Mouse (Mus musculus) lung, embryonic 16.5 days (tissue): Measurements from ENCODE around the gene Itgb4. TPM values are rescaled to one million over a fixed set of nuclear protein-coding genes. Genes with fewer than 3 reads are reported as not detected.
"Not testable (repeated sequence)": the region's sequence is repeated elsewhere in the genome, so short reads cannot be mapped to it uniquely, and the experiment has no call there.

Experiments used
- ATAC-seq: fragments of 200-750 bp; cut with Nextera tagmentation; 2 replicates; pipeline ENCODE4 v1.8.0; 2017; ENCODE audit warnings: low read depth, mild to moderate bottlenecking, moderate library complexity
- H3K27ac ChIP-seq: fragments of 300-500 bp; sonication (generic); 2 replicates; pipeline ENCODE4 v1.5.1; 2014; ENCODE audit warnings: mild to moderate bottlenecking, control low read depth, low read length
- H3K27me3 ChIP-seq: fragments of 300-500 bp; sonication (generic); 2 replicates; pipeline ENCODE4 v1.6.1; 2014; ENCODE audit warnings: low read depth, low read length, mixed read lengths; ENCODE audit not compliant: control insufficient read depth, insufficient read depth
- H3K36me3 ChIP-seq: fragments of 300-500 bp; sonication (generic); 2 replicates; pipeline ENCODE4 v1.6.1; 2014; ENCODE audit warnings: low read length; ENCODE audit not compliant: control insufficient read depth, insufficient read depth
- H3K4me1 ChIP-seq: fragments of 300-500 bp; sonication (generic); replicated peaks from 2 replicates; pipeline ENCODE4 v1.6.1; 2014; ENCODE audit warnings: low read length, mixed read lengths; ENCODE audit not compliant: control insufficient read depth, insufficient read depth
- H3K4me2 ChIP-seq: fragments of 300-500 bp; sonication (generic); 2 replicates; pipeline ENCODE4 v1.6.1; 2014; ENCODE audit warnings: low read depth, low read length, control low read depth
- H3K4me3 ChIP-seq: fragments of 300-500 bp; sonication (generic); 2 replicates; pipeline ENCODE4 v1.5.1; 2014; ENCODE audit warnings: mild to moderate bottlenecking, low read length, control low read depth
- H3K9ac ChIP-seq: fragments of 300-500 bp; sonication (generic); 2 replicates; pipeline ENCODE4 v1.6.1; 2014; ENCODE audit warnings: low read length, control low read depth
- H3K9me3 ChIP-seq: fragments of 300-500 bp; sonication (generic); 2 replicates; pipeline ENCODE4 v1.6.1; 2016; ENCODE audit warnings: low read length; ENCODE audit not compliant: control insufficient read depth
- WGBS: fragments of 180-500 bp; shearing (Covaris S2); extraction: QIAGEN DNeasy Blood & Tissue Kit; methylation state at CpG from one replicate; pipeline ENCODE4 v1.1.7; 2014; 5-methylcytosine and 5-hydroxymethylcytosine counted together
- polyA plus RNA-seq: library from polyadenylated mRNA; unstranded; fragments of >200 nt; fragmentation: Nextera tagmentation; extraction: Ambion mirVana; gene quantifications from 2 replicates; pipeline ENCODE4 v1.2.1, GENCODE M21; 2015

Gene Itgb4
- polyA plus RNA-seq, 1 experiment from 2014 or later, result 3.4 TPM

DNA sequence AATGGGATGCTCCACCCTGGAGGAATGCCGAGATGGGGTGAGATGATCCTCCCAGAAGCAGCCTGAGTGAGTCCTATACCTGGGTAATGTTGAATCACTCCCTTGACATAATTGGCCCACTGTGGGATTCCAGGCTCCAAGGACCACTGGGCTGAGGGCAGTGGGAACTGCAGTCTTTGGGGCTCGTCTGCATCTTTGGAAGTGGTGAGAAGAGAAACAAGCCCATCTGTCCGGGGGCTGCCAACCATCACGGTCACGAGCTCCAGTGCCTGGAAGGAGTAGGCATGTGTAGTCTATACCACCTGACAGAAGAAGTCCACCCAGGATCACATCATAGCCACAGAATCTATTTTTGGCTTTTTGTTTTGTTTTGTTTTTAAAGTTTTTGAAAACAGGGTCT lies 36.4 kb downstream of the Itgb4 start:
- H3K9me3 ChIP-seq, result no peaks in the 10 kb centered on the region
- no peak overlapping the region for H3K27ac ChIP-seq
- H3K4me2 ChIP-seq, result no peak overlapping the region
- no peaks in the 10 kb centered on the region for H3K27me3 ChIP-seq
- no peak for ATAC-seq
- WGBS, result 75% methylated on average over 5 of the region's 5 CpGs
- no peak overlapping the region for H3K9ac ChIP-seq
- peaks cover 10% of the 10 kb centered on the region for H3K36me3 ChIP-seq
- H3K4me3 ChIP-seq, result no peak overlapping the region
- H3K4me1 ChIP-seq, result peaks cover 13% of the 10 kb centered on the region

- Histone ChIP-seq H3K27me3 (no peaks in the 10 kb centered on the region), H3K27ac (peak overlapping the region; percentile 96), H3K4me2 (peak overlapping the region; percentile 59), H3K4me3 (peak overlapping the region; percentile 58), H3K36me3 (peaks cover 10% of the 10 kb centered on the region), H3K9ac (peak overlapping the region; percentile 80), H3K9me3 (no peaks in the 10 kb centered on the region), H3K4me1 (peaks cover 12% of the 10 kb centered on the region)
- no peak for ATAC-seq
- WGBS, result 12% methylated on average over 14 of the region's 14 CpGs
These were observed 37.2 kb downstream of the Itgb4 start for GRCm38 (mm10) chr11:116011529-116012261.

DNA sequence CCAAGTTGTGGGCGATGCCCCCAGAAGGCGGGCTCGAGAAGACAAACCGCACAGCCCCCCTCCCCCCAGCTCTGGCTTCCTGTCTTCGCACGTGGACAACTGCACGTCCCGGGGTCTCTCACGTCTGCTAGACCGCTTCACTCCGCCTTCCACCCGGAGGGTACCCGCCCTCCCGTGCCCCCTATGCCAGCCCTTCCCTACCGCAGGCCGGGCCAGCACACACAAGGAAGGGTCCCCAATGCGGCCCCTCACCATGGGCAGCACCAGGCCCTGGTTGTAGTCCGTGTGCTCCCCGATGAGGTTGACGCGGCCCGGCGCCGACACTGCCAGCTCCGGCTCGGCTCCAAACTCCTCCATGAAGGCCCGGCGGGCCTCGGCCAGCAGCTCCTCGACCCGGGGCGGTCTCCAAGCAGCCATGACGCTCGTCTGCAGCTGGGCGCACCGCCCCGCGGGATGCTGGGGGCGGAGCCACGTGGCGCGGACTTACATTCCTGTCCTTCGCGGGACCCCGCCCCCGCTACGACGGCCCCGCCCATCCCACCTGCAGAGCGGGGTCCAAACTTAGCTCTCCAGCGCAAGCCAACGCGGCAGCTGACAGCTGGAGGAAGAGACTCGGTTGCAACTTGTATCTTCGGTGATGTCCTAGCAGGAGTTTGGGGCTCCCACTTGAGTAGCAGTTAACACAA lies 37.9 kb downstream of the Itgb4 start, which contains the start of gene Galk1:
Gene Galk1 (minus strand): TSS at position 458 of the 686 bp plus-strand sequence.
- Histone ChIP-seq H3K36me3 (peaks cover 7% of the 10 kb centered on the region; the same call in 1 of the 2 replicates), H3K4me2 (peak within 1 kb of the TSS; percentile 59), H3K9ac (peak within 1 kb of the TSS; percentile 80), H3K4me1 (peaks cover 12% of the 10 kb centered on the region), H3K27ac (peak within 1 kb of the TSS; percentile 96), H3K27me3 (no peaks in the 10 kb centered on the region), H3K4me3 (peak within 1 kb of the TSS; percentile 58), H3K9me3 (no peaks in the 10 kb centered on the region)
- peak; percentile 95 for ATAC-seq
- under 1% methylated on average over 49 of the region's 55 CpGs for WGBS

DNA sequence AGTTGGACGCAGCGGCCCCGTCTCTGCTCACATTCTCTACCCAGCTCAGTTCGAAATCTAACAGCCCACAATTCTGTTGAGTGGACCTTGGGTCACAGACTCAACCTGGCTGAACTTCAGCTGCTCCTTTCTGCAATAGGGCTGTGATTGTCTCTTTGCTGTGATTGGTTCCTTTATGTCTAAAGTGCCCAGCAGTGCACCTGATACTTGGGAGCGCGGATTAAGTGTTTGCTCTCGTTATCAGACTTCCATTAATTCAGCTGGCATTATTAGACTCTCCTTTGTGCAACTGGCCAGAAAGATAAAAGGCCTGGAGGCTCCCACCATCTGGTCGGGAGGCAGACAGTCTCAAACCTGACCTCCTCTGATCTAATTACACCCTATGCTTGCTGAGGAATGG lies 40.3 kb downstream of the Itgb4 start:
- H3K27me3 ChIP-seq, result no peaks in the 10 kb centered on the region
- no peak overlapping the region for H3K4me3 ChIP-seq
- no peak overlapping the region for H3K9ac ChIP-seq
- H3K36me3 ChIP-seq, result 0 out of 2 replicates have a peak, but pooled peaks cover 2% of the 10 kb centered on the region
- H3K4me1 ChIP-seq, result peaks cover 12% of the 10 kb centered on the region
- 38% methylated on average over 8 of the region's 8 CpGs for WGBS
- no peaks in the 10 kb centered on the region for H3K9me3 ChIP-seq
- ATAC-seq, result peak; percentile 11; the same call in 1 of the 2 replicates
- H3K27ac ChIP-seq, result peak overlapping the region; percentile 61
- peak overlapping the region; percentile 6; the same call in 1 of the 2 replicates for H3K4me2 ChIP-seq

GRCm38 (mm10) chr11:116018106-116018505 lies 43.6 kb downstream of the Itgb4 start:
- H3K27ac ChIP-seq, result no peak overlapping the region
- peaks cover 12% of the 10 kb centered on the region for H3K36me3 ChIP-seq
- peak; percentile 31; the same call in 1 of the 2 replicates for ATAC-seq
- H3K4me2 ChIP-seq, result no peak overlapping the region
- H3K9ac ChIP-seq, result no peak overlapping the region
- peaks cover 12% of the 10 kb centered on the region for H3K4me1 ChIP-seq
- no peaks in the 10 kb centered on the region for H3K27me3 ChIP-seq
- no peaks in the 10 kb centered on the region for H3K9me3 ChIP-seq
- 26% methylated on average over 6 of the region's 6 CpGs for whole genome bisulfite sequencing
- H3K4me3 ChIP-seq, result no peak overlapping the region

GRCm38 (mm10) chr11:116018867-116019266 lies 44.4 kb downstream of the Itgb4 start:
- not testable (repeated sequence) for H3K4me3 ChIP-seq, H3K27me3 ChIP-seq, H3K4me2 ChIP-seq, ATAC-seq, H3K27ac ChIP-seq, H3K9me3 ChIP-seq, H3K9ac ChIP-seq
- Histone ChIP-seq H3K4me1 (peaks cover 11% of the 10 kb centered on the region), H3K36me3 (peaks cover 14% of the 10 kb centered on the region)
- 88% methylated on average over 4 of the region's 4 CpGs for WGBS

DNA sequence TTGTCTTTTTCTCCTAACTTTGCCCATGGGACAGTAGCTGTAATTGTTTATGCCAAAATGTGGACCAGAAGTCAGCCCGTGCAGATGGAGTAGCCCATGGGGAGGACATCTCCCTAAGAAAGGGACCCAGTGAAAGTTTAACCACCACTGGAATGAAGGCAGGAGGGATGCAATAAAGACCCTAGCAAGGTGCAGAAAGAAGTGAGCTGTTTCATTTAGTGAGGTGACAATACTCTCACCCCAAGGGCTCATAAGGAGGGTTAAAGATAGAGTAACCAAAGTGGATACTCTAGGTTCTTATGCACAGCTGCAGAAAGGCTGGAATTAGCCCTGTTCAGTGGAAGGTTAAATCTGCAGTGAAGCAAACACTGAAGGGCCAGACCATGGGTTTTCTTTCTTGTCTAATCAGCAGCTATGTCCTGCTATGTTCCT lies 44.9 kb downstream of the Itgb4 start:
- H3K36me3 ChIP-seq, result peaks cover 14% of the 10 kb centered on the region
- peaks cover 11% of the 10 kb centered on the region for H3K4me1 ChIP-seq
- WGBS, result 54% methylated on average over 1 of the region's 1 CpGs
- H3K9me3 ChIP-seq, result no peaks in the 10 kb centered on the region
- H3K4me2 ChIP-seq, result no peak overlapping the region
- H3K4me3 ChIP-seq, result no peak overlapping the region
- no peaks in the 10 kb centered on the region for H3K27me3 ChIP-seq
- H3K9ac ChIP-seq, result no peak overlapping the region
- no peak for ATAC-seq
- H3K27ac ChIP-seq, result no peak overlapping the region

GRCm38 (mm10) chr11:116019976-116020411 lies 45.5 kb downstream of the Itgb4 start:
- peak overlapping the region; percentile 55; the same call in 1 of the 2 replicates for H3K27ac ChIP-seq
- no peak overlapping the region for H3K4me3 ChIP-seq
- no peak for ATAC-seq
- 67% methylated on average over 2 of the region's 2 CpGs for WGBS
- peaks cover 11% of the 10 kb centered on the region for H3K4me1 ChIP-seq
- no peak overlapping the region for H3K9ac ChIP-seq
- H3K4me2 ChIP-seq, result no peak overlapping the region
- no peaks in the 10 kb centered on the region for H3K9me3 ChIP-seq
- no peaks in the 10 kb centered on the region for H3K27me3 ChIP-seq
- peaks cover 14% of the 10 kb centered on the region for H3K36me3 ChIP-seq

GRCm38 (mm10) chr11:116020519-116020922 lies 46.0 kb downstream of the Itgb4 start:
- no peaks in the 10 kb centered on the region for H3K27me3 ChIP-seq
- H3K4me1 ChIP-seq, result peaks cover 9% of the 10 kb centered on the region
- no peaks in the 10 kb centered on the region for H3K9me3 ChIP-seq
- H3K27ac ChIP-seq, result no peak overlapping the region
- no peak for ATAC-seq
- H3K4me2 ChIP-seq, result no peak overlapping the region
- peaks cover 14% of the 10 kb centered on the region for H3K36me3 ChIP-seq
- no peak overlapping the region for H3K4me3 ChIP-seq
- 29% methylated on average over 1 of the region's 1 CpGs for WGBS
- H3K9ac ChIP-seq, result no peak overlapping the region
